Mouse (Mus musculus) lung, embryonic 16.5 days (tissue): ENCODE results near the gene Cdip1. TPM values are rescaled to one million over a fixed set of nuclear protein-coding genes. Genes with fewer than 3 reads are reported as not detected.
"Not testable (repeated sequence)": the region's sequence is repeated elsewhere in the genome, so short reads cannot be mapped to it uniquely, and the experiment has no call there.

Experiments used
- ATAC-seq: fragments of 200-750 bp; cut with Nextera tagmentation; 2 replicates; pipeline ENCODE4 v1.8.0; 2017; ENCODE audit warnings: low read depth, mild to moderate bottlenecking, moderate library complexity
- H3K27ac ChIP-seq: fragments of 300-500 bp; sonication (generic); 2 replicates; pipeline ENCODE4 v1.5.1; 2014; ENCODE audit warnings: mild to moderate bottlenecking, control low read depth, low read length
- H3K27me3 ChIP-seq: fragments of 300-500 bp; sonication (generic); 2 replicates; pipeline ENCODE4 v1.6.1; 2014; ENCODE audit warnings: low read depth, low read length, mixed read lengths; ENCODE audit not compliant: control insufficient read depth, insufficient read depth
- H3K36me3 ChIP-seq: fragments of 300-500 bp; sonication (generic); 2 replicates; pipeline ENCODE4 v1.6.1; 2014; ENCODE audit warnings: low read length; ENCODE audit not compliant: control insufficient read depth, insufficient read depth
- H3K4me1 ChIP-seq: fragments of 300-500 bp; sonication (generic); replicated peaks from 2 replicates; pipeline ENCODE4 v1.6.1; 2014; ENCODE audit warnings: low read length, mixed read lengths; ENCODE audit not compliant: control insufficient read depth, insufficient read depth
- H3K4me2 ChIP-seq: fragments of 300-500 bp; sonication (generic); 2 replicates; pipeline ENCODE4 v1.6.1; 2014; ENCODE audit warnings: low read depth, low read length, control low read depth
- H3K4me3 ChIP-seq: fragments of 300-500 bp; sonication (generic); 2 replicates; pipeline ENCODE4 v1.5.1; 2014; ENCODE audit warnings: mild to moderate bottlenecking, low read length, control low read depth
- H3K9ac ChIP-seq: fragments of 300-500 bp; sonication (generic); 2 replicates; pipeline ENCODE4 v1.6.1; 2014; ENCODE audit warnings: low read length, control low read depth
- H3K9me3 ChIP-seq: fragments of 300-500 bp; sonication (generic); 2 replicates; pipeline ENCODE4 v1.6.1; 2016; ENCODE audit warnings: low read length; ENCODE audit not compliant: control insufficient read depth
- WGBS: fragments of 180-500 bp; shearing (Covaris S2); extraction: QIAGEN DNeasy Blood & Tissue Kit; methylation state at CpG from one replicate; pipeline ENCODE4 v1.1.7; 2014; 5-methylcytosine and 5-hydroxymethylcytosine counted together
- polyA plus RNA-seq: library from polyadenylated mRNA; unstranded; fragments of >200 nt; fragmentation: Nextera tagmentation; extraction: Ambion mirVana; gene quantifications from 2 replicates; pipeline ENCODE4 v1.2.1, GENCODE M21; 2015

The Cdip1 gene
- polyA plus RNA-seq, result 90.4 and 93.4 TPM in 2 replicates

DNA sequence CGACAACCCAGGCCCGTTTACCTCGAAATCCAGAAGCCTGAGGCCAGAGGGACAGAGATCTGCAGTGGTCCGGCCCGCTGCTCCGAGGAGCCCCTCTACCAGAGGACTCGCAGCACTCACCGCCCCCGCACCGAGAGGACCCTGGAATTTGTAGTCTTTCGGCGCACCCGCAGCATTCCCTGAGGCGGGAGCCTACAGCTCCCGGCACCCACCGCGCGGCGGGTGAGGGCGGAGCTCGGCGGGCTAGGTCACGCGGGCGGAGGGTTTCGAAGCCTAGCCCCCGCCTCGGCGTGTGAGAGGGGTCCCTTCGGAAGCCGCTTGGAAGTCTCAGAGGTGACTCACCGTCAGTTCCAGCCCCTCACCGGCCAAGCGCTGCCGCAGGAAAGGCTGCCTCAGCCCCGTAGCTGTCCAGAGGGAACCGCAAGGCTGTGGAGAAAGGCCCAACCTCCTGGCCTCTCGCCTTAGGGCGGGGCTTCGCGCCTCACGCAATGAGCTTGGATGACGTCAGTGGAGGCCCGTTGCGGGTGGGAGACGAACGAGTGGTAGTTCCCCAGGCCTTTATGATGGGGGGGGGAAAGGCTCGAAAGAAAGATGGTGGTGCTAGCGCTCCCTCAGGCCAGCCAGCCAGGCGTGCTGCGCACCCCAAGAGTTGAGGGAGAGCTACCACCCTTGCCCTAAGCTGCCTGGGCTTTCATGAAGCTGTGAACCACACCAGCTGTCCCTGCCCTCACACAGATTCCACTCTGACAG, at the start of gene Cdip1:
Gene Cdip1 (minus strand): TSS at position 483 of the 750 bp plus-strand sequence.
- 1% methylated on average over 51 of the region's 51 CpGs for WGBS
- ATAC-seq, result peak; percentile 99
- Histone ChIP-seq H3K9ac (peak within 1 kb of the TSS; percentile 88), H3K27ac (peak within 1 kb of the TSS; percentile 95), H3K4me3 (peak within 1 kb of the TSS; percentile 79), H3K27me3 (no peaks in the 10 kb centered on the region), H3K36me3 (no peaks in the 10 kb centered on the region), H3K9me3 (no peaks in the 10 kb centered on the region), H3K4me1 (peaks cover 14% of the 10 kb centered on the region), H3K4me2 (peak within 1 kb of the TSS; percentile 81)

DNA sequence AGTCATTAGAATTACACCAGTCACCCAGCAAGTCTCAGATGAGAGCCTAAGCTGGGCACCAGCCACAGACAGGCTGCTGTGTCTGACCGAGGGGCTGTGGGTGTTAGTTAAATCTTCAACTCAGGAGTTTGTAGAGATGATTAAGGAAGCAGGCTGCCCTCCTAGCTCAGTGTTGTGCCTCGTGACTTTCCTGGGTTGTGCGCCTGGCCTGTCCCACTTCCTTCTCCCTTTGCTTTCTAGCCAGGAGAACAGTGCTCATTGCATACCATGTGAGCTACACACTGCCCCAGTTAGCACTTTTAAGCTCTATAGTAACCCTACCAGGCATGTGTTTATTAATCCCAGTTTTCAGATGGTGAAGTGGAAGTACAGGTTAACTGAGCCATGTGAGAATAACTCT, 49.5 kb upstream of the Cdip1 start:
- H3K27ac ChIP-seq, result no peak overlapping the region
- ATAC-seq, result peak; percentile 20; the same call in 1 of the 2 replicates
- H3K4me3 ChIP-seq, result no peak overlapping the region
- no peaks in the 10 kb centered on the region for H3K27me3 ChIP-seq
- 81% methylated on average over 3 of the region's 3 CpGs for WGBS
- H3K36me3 ChIP-seq, result no peaks in the 10 kb centered on the region
- H3K9ac ChIP-seq, result no peak overlapping the region
- H3K4me1 ChIP-seq, result no peaks in the 10 kb centered on the region
- no peak overlapping the region for H3K4me2 ChIP-seq
- H3K9me3 ChIP-seq, result no peaks in the 10 kb centered on the region

DNA sequence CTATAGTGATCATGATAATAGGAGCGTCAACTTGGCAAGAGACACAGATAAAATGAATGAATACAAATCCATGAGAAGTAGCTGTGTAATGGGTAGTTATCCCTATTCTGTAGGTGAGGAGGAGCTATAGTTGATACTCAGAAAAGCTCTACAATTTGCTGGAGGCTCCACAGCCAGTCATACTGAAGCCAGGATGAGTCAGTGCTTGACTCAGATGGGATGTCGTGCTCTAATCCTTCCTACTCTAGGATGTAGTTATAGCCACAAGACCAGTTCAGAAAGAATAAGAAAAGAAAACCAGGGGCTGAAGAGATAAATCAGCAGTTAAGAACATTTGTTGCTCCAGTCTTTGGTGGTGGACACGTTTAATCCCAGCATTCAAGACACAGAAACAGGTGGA, 47.5 kb upstream of the Cdip1 start:
- no peaks in the 10 kb centered on the region for H3K36me3 ChIP-seq
- no peaks in the 10 kb centered on the region for H3K9me3 ChIP-seq
- H3K4me2 ChIP-seq, result no peak overlapping the region
- H3K4me3 ChIP-seq, result no peak overlapping the region
- no peak for ATAC-seq
- H3K27me3 ChIP-seq, result no peaks in the 10 kb centered on the region
- H3K4me1 ChIP-seq, result no peaks in the 10 kb centered on the region
- no peak overlapping the region for H3K9ac ChIP-seq
- no peak overlapping the region for H3K27ac ChIP-seq
- 80% methylated on average over 3 of the region's 3 CpGs for WGBS

DNA sequence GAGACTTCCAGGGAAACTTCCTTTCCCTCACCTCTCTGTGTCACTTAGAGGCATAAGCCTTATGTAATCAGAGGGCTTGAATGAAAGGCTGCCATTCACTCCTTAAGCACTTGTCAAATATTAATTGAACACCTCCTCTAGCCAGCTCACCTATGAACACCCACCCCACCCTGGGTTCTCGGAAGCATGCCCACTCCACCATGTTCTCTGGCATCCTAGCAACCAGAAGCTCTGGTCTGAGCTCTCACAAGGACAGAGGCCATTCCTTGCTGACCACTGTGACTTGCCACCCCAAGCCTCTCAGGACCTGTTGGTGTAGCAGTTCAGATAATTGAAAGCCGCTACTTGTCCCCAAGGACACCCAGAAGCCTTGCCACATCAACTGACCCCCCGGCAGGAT, 45.1 kb upstream of the Cdip1 start, which contains the start of gene 4930562C15Rik:
Gene 4930562C15Rik (plus strand): TSS at position 226 of the 400 bp plus-strand sequence.
- H3K9ac ChIP-seq, result no peak within 1 kb of the TSS
- H3K4me2 ChIP-seq, result no peak within 1 kb of the TSS
- no peak within 1 kb of the TSS for H3K4me3 ChIP-seq
- ATAC-seq, result peak; percentile 60
- peak within 1 kb of the TSS; percentile 23; the same call in 1 of the 2 replicates for H3K27ac ChIP-seq
- H3K9me3 ChIP-seq, result no peaks in the 10 kb centered on the region
- H3K36me3 ChIP-seq, result no peaks in the 10 kb centered on the region
- no peaks in the 10 kb centered on the region for H3K27me3 ChIP-seq
- H3K4me1 ChIP-seq, result no peaks in the 10 kb centered on the region
- WGBS, result 66% methylated on average over 3 of the region's 3 CpGs

DNA sequence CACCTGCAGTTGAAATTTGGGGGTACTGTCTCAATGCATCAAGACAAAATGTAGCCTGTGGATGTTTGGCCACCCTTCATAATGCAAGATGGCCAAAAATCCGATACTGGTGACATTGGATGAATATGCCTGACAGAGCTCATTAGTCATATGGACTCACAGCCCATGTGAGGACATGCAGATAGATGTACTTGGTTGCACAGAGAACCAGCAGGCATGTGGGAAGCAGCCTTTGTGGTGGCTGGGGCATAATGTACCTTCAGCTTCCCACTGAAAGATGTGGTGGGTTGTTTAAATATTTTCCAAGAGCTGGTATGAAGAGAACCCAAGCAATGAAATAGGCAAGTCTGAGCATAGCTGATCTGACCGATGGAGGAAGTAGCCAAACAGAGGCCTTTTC, 43.8 kb upstream of the Cdip1 start:
- 0 out of 2 replicates have a peak, but pooled peaks have one; percentile 19 for ATAC-seq
- WGBS, result 58% methylated on average over 2 of the region's 2 CpGs

DNA sequence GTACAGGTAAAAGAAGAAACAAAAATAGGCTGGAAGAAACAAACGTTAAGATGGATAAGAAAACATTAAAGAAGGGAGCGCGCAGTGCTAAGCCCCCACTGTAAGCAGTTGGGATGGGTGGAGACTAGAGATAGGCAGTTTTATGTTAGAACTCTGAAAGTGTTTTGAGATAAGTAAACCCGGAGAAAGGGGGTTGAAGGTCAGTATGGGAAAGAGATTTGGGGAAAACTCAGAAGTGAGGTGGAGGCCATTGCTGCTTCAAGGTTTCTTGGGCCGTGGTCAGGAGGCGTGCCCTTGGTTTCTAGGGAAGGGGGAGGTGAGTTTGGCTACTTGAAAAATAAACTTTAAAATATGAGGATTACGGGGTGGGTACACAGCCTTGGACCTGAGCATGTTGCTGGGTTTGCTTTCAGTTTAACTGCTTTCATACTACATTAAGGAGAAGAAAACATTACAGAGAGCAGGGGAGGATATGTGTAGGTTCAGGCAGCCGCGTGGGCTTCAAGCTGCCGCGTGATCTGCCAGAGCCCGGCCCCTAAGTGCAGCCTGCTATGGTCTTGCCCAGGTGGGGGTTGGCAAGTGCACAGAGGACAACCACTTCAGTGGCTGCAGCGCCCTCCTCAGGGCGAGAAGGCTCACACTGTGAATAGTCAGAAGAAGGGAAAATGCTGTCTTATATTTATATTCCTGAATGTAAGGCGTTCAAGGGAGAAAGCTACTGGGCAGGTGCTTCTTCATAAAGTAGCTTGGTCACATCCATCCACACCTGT, 41.7 kb upstream of the Cdip1 start:
- Histone ChIP-seq H3K9ac (no peak overlapping the region), H3K27ac (no peak overlapping the region), H3K4me3 (no peak overlapping the region), H3K9me3 (no peaks in the 10 kb centered on the region), H3K4me1 (peaks cover 3% of the 10 kb centered on the region; the same call in 1 of the 2 replicates), H3K27me3 (no peaks in the 10 kb centered on the region), H3K36me3 (no peaks in the 10 kb centered on the region), H3K4me2 (no peak overlapping the region)
- ATAC-seq, result no peak
- WGBS, result 56% methylated on average over 15 of the region's 15 CpGs

More for the DNA sequence above, 43.8 kb upstream of the Cdip1 start:
- H3K4me2 ChIP-seq, result no peak overlapping the region
- H3K27me3 ChIP-seq, result no peaks in the 10 kb centered on the region
- no peaks in the 10 kb centered on the region for H3K9me3 ChIP-seq
- H3K4me3 ChIP-seq, result no peak overlapping the region
- H3K27ac ChIP-seq, result peak overlapping the region; percentile 18
- no peaks in the 10 kb centered on the region for H3K36me3 ChIP-seq
- H3K4me1 ChIP-seq, result peaks cover 3% of the 10 kb centered on the region; the same call in 1 of the 2 replicates
- no peak overlapping the region for H3K9ac ChIP-seq

DNA sequence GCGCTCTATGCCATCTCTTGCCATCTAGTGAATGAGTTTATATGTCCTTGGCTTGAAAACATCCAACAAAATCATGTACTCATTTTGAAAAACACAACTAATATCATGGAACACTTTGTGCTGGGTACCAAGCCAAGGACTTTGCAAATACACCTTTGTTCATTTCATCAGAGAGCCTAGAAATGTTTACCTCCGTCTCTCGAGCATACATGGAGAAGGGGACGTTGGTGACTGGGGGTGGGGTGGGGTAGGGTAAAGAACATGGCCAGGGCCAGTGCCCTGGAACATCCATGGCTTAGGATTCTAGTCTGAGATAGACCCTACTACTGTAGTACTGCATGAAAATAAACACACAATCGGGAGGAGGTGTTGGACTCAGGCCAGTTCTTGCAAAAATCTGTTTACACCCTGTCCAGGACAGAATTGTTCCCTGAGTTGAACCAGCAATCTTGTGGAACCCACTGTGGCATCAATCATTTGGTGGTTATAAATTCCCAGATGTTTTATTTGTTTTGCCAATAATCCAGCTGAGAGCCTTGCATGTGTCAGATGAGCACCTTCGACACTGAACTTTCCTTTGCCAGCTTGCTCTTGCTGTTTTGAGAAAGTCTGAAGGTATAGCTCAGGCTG, 39.3 kb upstream of the Cdip1 start:
- 50% methylated on average over 6 of the region's 6 CpGs for WGBS
- H3K36me3 ChIP-seq, result no peaks in the 10 kb centered on the region
- no peak overlapping the region for H3K4me3 ChIP-seq
- no peak; the same call in 1 of the 2 replicates for ATAC-seq
- H3K4me2 ChIP-seq, result no peak overlapping the region
- no peaks in the 10 kb centered on the region for H3K27me3 ChIP-seq
- no peaks in the 10 kb centered on the region for H3K9me3 ChIP-seq
- H3K27ac ChIP-seq, result no peak overlapping the region
- H3K9ac ChIP-seq, result no peak overlapping the region
- H3K4me1 ChIP-seq, result peaks cover 3% of the 10 kb centered on the region; the same call in 1 of the 2 replicates

DNA sequence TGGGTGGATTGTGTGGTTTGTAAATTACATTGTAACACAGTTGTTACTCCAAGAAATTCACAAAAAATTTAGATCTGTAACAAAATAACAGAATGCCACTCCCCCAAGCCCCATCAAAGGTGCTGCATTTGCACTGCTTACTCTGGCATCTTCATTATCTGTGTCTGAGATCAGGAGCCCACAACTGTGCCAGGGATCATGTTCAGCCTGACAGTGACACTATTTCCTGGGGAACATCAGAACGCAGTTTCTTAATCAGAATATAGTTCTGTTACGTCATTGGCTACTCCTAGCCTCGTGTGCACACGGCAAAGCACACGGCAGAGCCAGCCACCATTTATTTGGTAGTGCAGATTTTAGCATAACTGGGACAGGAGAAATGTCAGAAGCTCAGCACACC, 37.5 kb upstream of the Cdip1 start:
- Histone ChIP-seq H3K4me1 (peaks cover 3% of the 10 kb centered on the region; the same call in 1 of the 2 replicates), H3K27ac (no peak overlapping the region), H3K9ac (no peak overlapping the region), H3K9me3 (no peaks in the 10 kb centered on the region), H3K36me3 (no peaks in the 10 kb centered on the region), H3K4me2 (no peak overlapping the region), H3K4me3 (no peak overlapping the region), H3K27me3 (no peaks in the 10 kb centered on the region)
- ATAC-seq, result no peak
- 85% methylated on average over 5 of the region's 5 CpGs for WGBS

DNA sequence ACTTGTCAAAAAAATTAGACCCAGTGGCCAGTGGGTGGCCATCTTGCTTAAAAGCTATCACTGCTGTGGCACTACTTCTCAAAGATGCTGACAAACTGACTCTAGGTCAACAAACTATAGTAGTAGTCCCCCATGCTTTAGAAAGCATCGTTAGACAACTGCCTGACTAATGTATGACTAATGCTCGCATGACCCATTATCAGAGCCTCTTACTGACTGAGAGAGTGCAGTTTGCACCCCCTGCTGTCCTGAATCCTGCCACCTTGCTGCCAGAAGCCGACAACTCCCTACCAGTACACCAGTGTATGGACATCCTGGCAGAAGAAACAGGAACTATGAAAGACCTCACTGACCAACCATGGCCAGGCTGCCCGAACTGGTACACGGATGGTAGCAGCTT, 34.4 kb upstream of the Cdip1 start:
- not testable (repeated sequence) for H3K4me1 ChIP-seq, H3K9ac ChIP-seq, ATAC-seq, H3K4me2 ChIP-seq, H3K4me3 ChIP-seq, H3K9me3 ChIP-seq, H3K36me3 ChIP-seq, H3K27me3 ChIP-seq, H3K27ac ChIP-seq
- 81% methylated on average over 5 of the region's 5 CpGs for WGBS
